Mouse (Mus musculus) hindbrain, embryonic 16.5 days (tissue): ENCODE data around the gene Zfpm1. TPM values are rescaled to one million over a fixed set of nuclear protein-coding genes. Genes with fewer than 3 reads are reported as not detected.

Experiments used
- ATAC-seq: fragments of 200-750 bp; cut with Nextera tagmentation; 2 replicates; pipeline ENCODE4 v1.8.0; 2017; ENCODE audit warnings: moderate TSS enrichment, moderate library complexity
- H3K27ac ChIP-seq: fragments of 300-500 bp; sonication (generic); 2 replicates; pipeline ENCODE4 v1.5.1; 2014; ENCODE audit warnings: low read depth, mild to moderate bottlenecking, control low read depth, low read length, moderate library complexity
- H3K27me3 ChIP-seq: fragments of 300-500 bp; sonication (generic); replicated peaks from 2 replicates; pipeline ENCODE4 v1.6.1; 2014; ENCODE audit warnings: low read length; ENCODE audit not compliant: control insufficient read depth, insufficient read depth
- H3K36me3 ChIP-seq: fragments of 300-500 bp; sonication (generic); 2 replicates; pipeline ENCODE4 v1.6.1; 2014; ENCODE audit warnings: mild to moderate bottlenecking, low read length, moderate library complexity, mixed read lengths; ENCODE audit not compliant: control insufficient read depth, insufficient read depth
- H3K4me1 ChIP-seq: fragments of 300-500 bp; sonication (generic); 2 replicates; pipeline ENCODE4 v1.6.1; 2014; ENCODE audit warnings: low read depth, low read length; ENCODE audit not compliant: control insufficient read depth, insufficient read depth
- H3K4me2 ChIP-seq: fragments of 300-500 bp; sonication (generic); 2 replicates; pipeline ENCODE4 v1.6.1; 2014; ENCODE audit warnings: mild to moderate bottlenecking, low read length, control low read depth, moderate library complexity
- H3K4me3 ChIP-seq: fragments of 300-500 bp; sonication (generic); 2 replicates; pipeline ENCODE4 v1.5.1; 2014; ENCODE audit warnings: mild to moderate bottlenecking, low read length, control low read depth, moderate library complexity
- H3K9ac ChIP-seq: fragments of 300-500 bp; sonication (generic); 2 replicates; pipeline ENCODE4 v1.6.1; 2014; ENCODE audit warnings: low read depth, mild to moderate bottlenecking, control low read depth, low read length, moderate library complexity
- H3K9me3 ChIP-seq: fragments of 300-500 bp; sonication (generic); 2 replicates; pipeline ENCODE4 v1.6.1; 2014; ENCODE audit warnings: mild to moderate bottlenecking, low read length, moderate library complexity; ENCODE audit not compliant: control insufficient read depth
- WGBS: fragments of 180-500 bp; shearing (Covaris S2); extraction: QIAGEN DNeasy Blood & Tissue Kit; methylation state at CpG from one replicate; pipeline ENCODE4 v1.1.7; 2014; 5-methylcytosine and 5-hydroxymethylcytosine counted together
- polyA plus RNA-seq: library from polyadenylated mRNA; unstranded; fragments of >200 nt; fragmentation: Nextera tagmentation; extraction: Ambion mirVana; gene quantifications from 2 replicates; pipeline ENCODE4 v1.2.1, GENCODE M21; 2015

The Zfpm1 gene
- polyA plus RNA-seq, 1 experiment from 2014 or later = 0.75 TPM

- Histone ChIP-seq H3K4me2 (no peak overlapping the region), H3K27ac (no peak overlapping the region), H3K36me3 (no peaks in the 10 kb centered on the region), H3K27me3 (no peaks in the 10 kb centered on the region), H3K4me1 (no peaks in the 10 kb centered on the region), H3K9ac (no peak overlapping the region), H3K9me3 (no peaks in the 10 kb centered on the region), H3K4me3 (no peak overlapping the region)
- WGBS = 75% methylated on average over 12 of the region's 12 CpGs
- no peak for ATAC-seq
Measured at GRCm38 (mm10) chr8:122313310-122313709, 31.4 kb downstream of the Zfpm1 start.

GRCm38 (mm10) chr8:122314899-122315496 lies 33.1 kb downstream of the Zfpm1 start:
- 67% methylated on average over 13 of the region's 13 CpGs for WGBS
- H3K27me3 ChIP-seq = no peaks in the 10 kb centered on the region
- no peaks in the 10 kb centered on the region for H3K36me3 ChIP-seq
- H3K4me2 ChIP-seq = no peak overlapping the region
- no peak for ATAC-seq
- H3K4me3 ChIP-seq = no peak overlapping the region
- H3K9ac ChIP-seq = no peak overlapping the region
- H3K9me3 ChIP-seq = no peaks in the 10 kb centered on the region
- no peak overlapping the region for H3K27ac ChIP-seq
- H3K4me1 ChIP-seq = no peaks in the 10 kb centered on the region

- H3K36me3 ChIP-seq = no peaks in the 10 kb centered on the region
- no peaks in the 10 kb centered on the region for H3K27me3 ChIP-seq
- H3K27ac ChIP-seq = no peak overlapping the region
- no peaks in the 10 kb centered on the region; the same call in 1 of the 2 replicates for H3K4me1 ChIP-seq
- H3K4me3 ChIP-seq = no peak overlapping the region
- no peak overlapping the region for H3K9ac ChIP-seq
- WGBS = 65% methylated on average over 2 of the region's 2 CpGs
- no peak for ATAC-seq
- no peak overlapping the region for H3K4me2 ChIP-seq
- H3K9me3 ChIP-seq = no peaks in the 10 kb centered on the region
Measured at GRCm38 (mm10) chr8:122316402-122316801, 34.5 kb downstream of the Zfpm1 start.

GRCm38 (mm10) chr8:122317918-122318475 lies 36.1 kb downstream of the Zfpm1 start:
- Histone ChIP-seq H3K4me2 (no peak overlapping the region), H3K9me3 (no peaks in the 10 kb centered on the region), H3K4me3 (no peak overlapping the region), H3K9ac (no peak overlapping the region), H3K4me1 (no peaks in the 10 kb centered on the region; the same call in 1 of the 2 replicates), H3K27me3 (no peaks in the 10 kb centered on the region), H3K36me3 (no peaks in the 10 kb centered on the region), H3K27ac (no peak overlapping the region)
- ATAC-seq = no peak
- WGBS = 58% methylated on average over 8 of the region's 8 CpGs

- no peak for ATAC-seq
- Histone ChIP-seq H3K9ac (no peak overlapping the region), H3K36me3 (no peaks in the 10 kb centered on the region), H3K4me2 (no peak overlapping the region), H3K9me3 (no peaks in the 10 kb centered on the region), H3K4me1 (peaks cover 2% of the 10 kb centered on the region; the same call in 1 of the 2 replicates), H3K4me3 (no peak overlapping the region), H3K27me3 (peaks cover 3% of the 10 kb centered on the region; the same call in 1 of the 2 replicates), H3K27ac (no peak overlapping the region)
- WGBS = 78% methylated on average over 11 of the region's 11 CpGs
Measured at GRCm38 (mm10) chr8:122319045-122319707, 37.2 kb downstream of the Zfpm1 start.

GRCm38 (mm10) chr8:122319708-122320075 lies 37.8 kb downstream of the Zfpm1 start:
- no peak for ATAC-seq
- Histone ChIP-seq H3K27me3 (peaks cover 3% of the 10 kb centered on the region; the same call in 1 of the 2 replicates), H3K36me3 (no peaks in the 10 kb centered on the region), H3K4me1 (peaks cover 3% of the 10 kb centered on the region; the same call in 1 of the 2 replicates), H3K9me3 (no peaks in the 10 kb centered on the region), H3K4me3 (no peak overlapping the region), H3K4me2 (no peak overlapping the region), H3K27ac (no peak overlapping the region), H3K9ac (no peak overlapping the region)
- 84% methylated on average over 7 of the region's 7 CpGs for WGBS

GRCm38 (mm10) chr8:122320541-122320940 lies 38.6 kb downstream of the Zfpm1 start:
- ATAC-seq = no peak
- Histone ChIP-seq H3K9me3 (no peaks in the 10 kb centered on the region), H3K4me2 (no peak overlapping the region), H3K36me3 (no peaks in the 10 kb centered on the region), H3K27me3 (peaks cover 3% of the 10 kb centered on the region; the same call in 1 of the 2 replicates), H3K4me1 (peaks cover 3% of the 10 kb centered on the region; the same call in 1 of the 2 replicates), H3K9ac (no peak overlapping the region), H3K27ac (peak overlapping the region; percentile 30; the same call in 1 of the 2 replicates), H3K4me3 (no peak overlapping the region)
- WGBS = 9% methylated on average over 3 of the region's 3 CpGs

GRCm38 (mm10) chr8:122321455-122321921 lies 39.5 kb downstream of the Zfpm1 start:
- Histone ChIP-seq H3K9me3 (no peaks in the 10 kb centered on the region), H3K4me3 (no peak overlapping the region), H3K4me2 (no peak overlapping the region), H3K27ac (no peak overlapping the region), H3K27me3 (peaks cover 3% of the 10 kb centered on the region; the same call in 1 of the 2 replicates), H3K4me1 (peaks cover 3% of the 10 kb centered on the region; the same call in 1 of the 2 replicates), H3K9ac (no peak overlapping the region), H3K36me3 (no peaks in the 10 kb centered on the region)
- 66% methylated on average over 10 of the region's 10 CpGs for WGBS
- ATAC-seq = no peak

GRCm38 (mm10) chr8:122322126-122322525 lies 40.2 kb downstream of the Zfpm1 start:
- H3K4me2 ChIP-seq = no peak overlapping the region
- no peak overlapping the region for H3K9ac ChIP-seq
- no peaks in the 10 kb centered on the region for H3K9me3 ChIP-seq
- H3K27me3 ChIP-seq = peaks cover 3% of the 10 kb centered on the region; the same call in 1 of the 2 replicates
- H3K27ac ChIP-seq = no peak overlapping the region
- no peak overlapping the region for H3K4me3 ChIP-seq
- WGBS = 84% methylated on average over 7 of the region's 7 CpGs
- H3K36me3 ChIP-seq = no peaks in the 10 kb centered on the region
- no peak for ATAC-seq
- peaks cover 3% of the 10 kb centered on the region; the same call in 1 of the 2 replicates for H3K4me1 ChIP-seq
